Mouse (Mus musculus): ENCODE data around the gene Rnf26.

GRCm38 (mm10) chr9:44119011-44119410 lies 5.7 kb upstream of the Rnf26 start:
- TF ChIP-seq SRF (IDR thresholded peaks at IDR 0.05; ENCODE audit: control insufficient read depth, insufficient read length, low read depth) (no peak), POLR2A (IDR thresholded peaks at IDR 0.05; ENCODE audit: insufficient read length, low read depth) (no peak), CEBPB (IDR thresholded peaks at IDR 0.05; ENCODE audit: insufficient read depth, poor library complexity, severe bottlenecking) (no peak), REST (IDR thresholded peaks at IDR 0.05; ENCODE audit: insufficient read depth, insufficient read length) (no peak), MYOG (IDR thresholded peaks at IDR 0.05; ENCODE audit: control insufficient read depth in 1 of 3, insufficient read depth in 1 of 3, insufficient read length in 2 of 3, low read depth in 2 of 3) (no peak), MYOD1 (IDR thresholded peaks at IDR 0.05; ENCODE audit: control insufficient read depth in 1 of 3, insufficient read length in 2 of 3, low read depth in 2 of 3) (no peak), USF1 (IDR thresholded peaks at IDR 0.05; ENCODE audit: low read depth) (no peak), POLR2AphosphoS2 (IDR thresholded peaks at IDR 0.05; ENCODE audit: insufficient read length, low read depth) (no peak), TCF3 (IDR thresholded peaks at IDR 0.05; ENCODE audit: insufficient read length, low read depth) (no peak)
